Mouse (Mus musculus) heart, postnatal 0 days (tissue): ENCODE data around the gene Abr. TPM values are rescaled to one million over a fixed set of nuclear protein-coding genes. Genes with fewer than 3 reads are reported as not detected.

Experiments
- ATAC-seq: fragments of 200-750 bp; cut with Nextera tagmentation; 2 replicates; pipeline ENCODE4 v1.8.0; 2017; ENCODE audit warnings: low read depth, moderate number of reproducible peaks, moderate library complexity; ENCODE audit not compliant: insufficient read depth
- DNase-seq: peaks from one replicate; pipeline ENCODE4 v3.0.0-alpha.2; 2016; ENCODE audit warnings: low spot score
- H3K27ac ChIP-seq: fragments of 300-500 bp; sonication (generic); 2 replicates; pipeline ENCODE4 v1.5.1; 2014; ENCODE audit warnings: low read depth, mild to moderate bottlenecking
- H3K27me3 ChIP-seq: fragments of 300-500 bp; sonication (generic); 2 replicates; pipeline ENCODE4 v1.6.1; 2014; ENCODE audit warnings: low read length, mixed read lengths; ENCODE audit not compliant: control insufficient read depth, insufficient read depth
- H3K36me3 ChIP-seq: fragments of 300-500 bp; sonication (generic); replicated peaks from 2 replicates; pipeline ENCODE4 v1.6.1; 2014; ENCODE audit warnings: low read length, mixed read lengths; ENCODE audit not compliant: control insufficient read depth, insufficient read depth
- H3K4me1 ChIP-seq: fragments of 300-500 bp; sonication (generic); 2 replicates; pipeline ENCODE4 v1.6.1; 2014; ENCODE audit warnings: antibody characterized with exemption; ENCODE audit not compliant: control insufficient read depth, insufficient read depth
- H3K4me2 ChIP-seq: fragments of 300-500 bp; sonication (generic); 2 replicates; pipeline ENCODE4 v1.6.1; 2014; ENCODE audit warnings: low read depth, mild to moderate bottlenecking, low read length, moderate library complexity
- H3K4me3 ChIP-seq: fragments of 300-500 bp; sonication (generic); 2 replicates; pipeline ENCODE4 v1.5.1; 2014; ENCODE audit warnings: low read depth, low read length
- H3K9ac ChIP-seq: fragments of 300-500 bp; sonication (generic); replicated peaks from 2 replicates; pipeline ENCODE4 v1.6.1; 2014; ENCODE audit warnings: low read depth, low read length, mixed read lengths
- H3K9me3 ChIP-seq: fragments of 300-500 bp; sonication (generic); replicated peaks from 2 replicates; pipeline ENCODE4 v1.6.1; 2016; ENCODE audit warnings: low read length; ENCODE audit not compliant: control insufficient read depth
- CTCF ChIP-seq: IDR thresholded peaks from 2 replicates; pipeline ENCODE4 v1.5.1; 2016; ENCODE audit warnings: antibody characterized with exemption, control low read depth, low read depth
- EP300 ChIP-seq: IDR thresholded peaks from 2 replicates; pipeline ENCODE4 v1.6.1; 2016; ENCODE audit warnings: antibody characterized with exemption, low read depth
- WGBS: fragments of 180-500 bp; shearing (Covaris S2); extraction: QIAGEN DNeasy Blood & Tissue Kit; methylation state at CpG from one replicate; pipeline ENCODE4 v1.1.7; 2014; 5-methylcytosine and 5-hydroxymethylcytosine counted together
- polyA plus RNA-seq: library from polyadenylated mRNA; unstranded; fragments of >200 nt; fragmentation: Nextera tagmentation; extraction: Ambion mirVana; gene quantifications from 2 replicates; pipeline ENCODE4 v1.2.1, GENCODE M21; 2015
- total RNA-seq: library from RNA; depleted of rRNA; stranded (reverse); fragments of >200 nt; gene quantifications from 2 replicates; pipeline ENCODE4 v1.2.3, GENCODE M21; 2014; ENCODE audit warnings: low replicate concordance

Abr gene
- total and polyA plus RNA-seq, 2 experiments from 2014 or later, result 14.1 to 48.9 TPM

- Histone ChIP-seq H3K9ac (no peak overlapping the region), H3K27me3 (no peaks in the 10 kb centered on the region), H3K4me1 (no peaks in the 10 kb centered on the region), H3K36me3 (peaks cover 56% of the 10 kb centered on the region), H3K27ac (no peak overlapping the region), H3K4me3 (no peak overlapping the region), H3K9me3 (no peaks in the 10 kb centered on the region), H3K4me2 (no peak overlapping the region)
- ATAC-seq (peak; percentile 72), DNase-seq (peak; percentile 69)
- 24% methylated on average over 6 of the region's 6 CpGs for WGBS
- TF ChIP-seq EP300 (no peak), CTCF (peak; percentile 97)
Measured at GRCm38 (mm10) chr11:76456233-76456632, 165.9 kb downstream of the Abr start.

- H3K4me2 ChIP-seq, result no peak overlapping the region
- WGBS, result 52% methylated on average over 5 of the region's 5 CpGs
Measured at GRCm38 (mm10) chr11:76454492-76454891, 167.6 kb downstream of the Abr start.

GRCm38 (mm10) chr11:76450202-76450561 is 171.9 kb downstream of the Abr start:
- H3K9me3 ChIP-seq, result no peaks in the 10 kb centered on the region
- ATAC-seq (no peak), DNase-seq (no peak)
- 63% methylated on average over 3 of the region's 3 CpGs for WGBS
- H3K4me1 ChIP-seq, result no peaks in the 10 kb centered on the region
- H3K9ac ChIP-seq, result no peak overlapping the region
- H3K36me3 ChIP-seq, result peaks cover 34% of the 10 kb centered on the region
- H3K27ac ChIP-seq, result no peak overlapping the region; the same call in 1 of the 2 replicates
- TF ChIP-seq CTCF (no peak), EP300 (no peak)
- H3K4me3 ChIP-seq, result no peak overlapping the region
- H3K4me2 ChIP-seq, result no peak overlapping the region
- no peaks in the 10 kb centered on the region for H3K27me3 ChIP-seq

More at GRCm38 (mm10) chr11:76454492-76454891, 167.6 kb downstream of the Abr start:
- peaks cover 51% of the 10 kb centered on the region for H3K36me3 ChIP-seq
- no peaks in the 10 kb centered on the region for H3K4me1 ChIP-seq
- ATAC-seq (peak; percentile 77), DNase-seq (peak; percentile 77)
- H3K27ac ChIP-seq, result no peak overlapping the region
- TF ChIP-seq EP300 (no peak), CTCF (peak; percentile 95)
- no peak overlapping the region for H3K4me3 ChIP-seq
- H3K9ac ChIP-seq, result no peak overlapping the region
- no peaks in the 10 kb centered on the region for H3K9me3 ChIP-seq
- H3K27me3 ChIP-seq, result no peaks in the 10 kb centered on the region

- 48% methylated on average over 15 of the region's 15 CpGs for WGBS
- no peaks in the 10 kb centered on the region for H3K27me3 ChIP-seq
- no peak for ATAC-seq
- no peak overlapping the region for H3K4me3 ChIP-seq
- H3K9ac ChIP-seq, result no peak overlapping the region
- H3K9me3 ChIP-seq, result no peaks in the 10 kb centered on the region
- no peak for DNase-seq
- H3K4me2 ChIP-seq, result no peak overlapping the region
- TF ChIP-seq CTCF (no peak), EP300 (no peak)
- peaks cover 30% of the 10 kb centered on the region for H3K36me3 ChIP-seq
- no peaks in the 10 kb centered on the region for H3K4me1 ChIP-seq
- H3K27ac ChIP-seq, result no peak overlapping the region; the same call in 1 of the 2 replicates
Measured at GRCm38 (mm10) chr11:76449520-76450201, 172.5 kb downstream of the Abr start.

- no peak for TF ChIP-seq EP300
- no peak for TF ChIP-seq CTCF
- Histone ChIP-seq H3K36me3 (peaks cover 15% of the 10 kb centered on the region; the same call in 1 of the 2 replicates), H3K4me3 (no peak overlapping the region), H3K9ac (no peak overlapping the region), H3K9me3 (no peaks in the 10 kb centered on the region), H3K27me3 (no peaks in the 10 kb centered on the region), H3K4me1 (no peaks in the 10 kb centered on the region), H3K4me2 (no peak overlapping the region), H3K27ac (no peak overlapping the region)
- WGBS, result 18% methylated on average over 10 of the region's 10 CpGs
- DNase-seq, result no peak
- 0 out of 2 replicates have a peak, but pooled peaks have one; percentile 45 for ATAC-seq
Measured at GRCm38 (mm10) chr11:76446251-76446650, 175.9 kb downstream of the Abr start.

- Histone ChIP-seq H3K4me1 (no peaks in the 10 kb centered on the region), H3K27me3 (no peaks in the 10 kb centered on the region), H3K9ac (no peak overlapping the region), H3K4me3 (no peak overlapping the region), H3K36me3 (peaks cover 12% of the 10 kb centered on the region; the same call in 1 of the 2 replicates), H3K9me3 (no peaks in the 10 kb centered on the region), H3K4me2 (no peak overlapping the region), H3K27ac (no peak overlapping the region)
- 68% methylated on average over 8 of the region's 8 CpGs for WGBS
- ATAC-seq (no peak), DNase-seq (no peak)
- TF ChIP-seq CTCF, result no peak
- TF ChIP-seq EP300, result no peak
Measured at GRCm38 (mm10) chr11:76445459-76445858, 176.7 kb downstream of the Abr start.
